Mouse (Mus musculus): ENCODE results near the gene Ctnnd2. TPM values are rescaled to one million over a fixed set of nuclear protein-coding genes. Genes with fewer than 3 reads are reported as not detected.
"Not testable (repeated sequence)": the region's sequence is repeated elsewhere in the genome, so short reads cannot be mapped to it uniquely, and the experiment has no call there.

Gene Ctnnd2
- polyA plus RNA-seq (2017; shearing (Covaris generic)): under 1 TPM in 1 of 2 experiments, not detected in 1; 0.71 TPM

DNA sequence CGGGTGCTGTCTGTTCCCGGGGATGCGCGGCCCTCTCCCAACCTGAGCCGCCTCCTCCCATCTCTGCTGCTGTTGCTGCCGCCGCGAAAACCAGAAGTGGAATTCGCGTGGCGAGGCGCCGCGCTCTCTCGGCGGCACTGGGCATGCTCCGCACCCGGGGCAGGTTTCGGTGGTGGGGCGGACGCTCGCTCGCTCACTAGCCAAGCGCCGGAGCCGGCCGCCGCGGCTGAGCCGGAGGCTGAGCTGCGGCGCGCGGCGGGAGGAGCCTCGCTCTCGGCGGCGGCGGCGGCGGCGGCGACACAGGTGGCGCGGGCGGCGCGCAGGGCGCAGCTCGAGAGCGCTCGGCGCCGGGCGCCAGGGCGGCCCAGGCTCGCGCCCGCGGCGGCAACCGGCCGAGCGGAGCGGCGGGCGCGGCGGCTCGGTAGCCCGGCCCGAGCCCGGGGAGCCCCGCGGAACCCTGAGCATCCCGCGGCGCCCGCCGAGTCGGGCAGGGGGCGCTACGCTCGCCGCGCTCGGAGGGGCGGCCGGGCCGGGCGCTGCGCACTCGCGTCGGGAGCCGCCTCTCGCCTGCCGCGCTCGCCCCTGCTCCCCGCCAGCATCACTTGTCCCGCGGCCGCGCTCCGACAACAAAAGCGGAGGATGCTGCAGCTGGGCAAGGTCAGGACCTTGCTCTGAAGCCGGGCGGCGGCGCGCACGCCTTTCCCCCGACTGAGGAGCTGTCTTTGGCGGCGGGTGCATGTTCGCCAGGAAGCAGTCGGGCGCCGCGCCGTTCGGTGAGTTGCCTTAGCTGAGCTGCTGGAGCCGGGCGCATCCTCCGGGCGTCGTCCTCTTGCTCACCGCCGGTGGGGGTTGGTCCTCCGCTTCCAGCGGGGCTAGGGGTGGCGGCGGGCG is at the start of gene Ctnnd2:
Gene Ctnnd2 (plus strand): TSS at position 203 of the 891 bp plus-strand sequence.
- no peak for ATAC-seq

DNA sequence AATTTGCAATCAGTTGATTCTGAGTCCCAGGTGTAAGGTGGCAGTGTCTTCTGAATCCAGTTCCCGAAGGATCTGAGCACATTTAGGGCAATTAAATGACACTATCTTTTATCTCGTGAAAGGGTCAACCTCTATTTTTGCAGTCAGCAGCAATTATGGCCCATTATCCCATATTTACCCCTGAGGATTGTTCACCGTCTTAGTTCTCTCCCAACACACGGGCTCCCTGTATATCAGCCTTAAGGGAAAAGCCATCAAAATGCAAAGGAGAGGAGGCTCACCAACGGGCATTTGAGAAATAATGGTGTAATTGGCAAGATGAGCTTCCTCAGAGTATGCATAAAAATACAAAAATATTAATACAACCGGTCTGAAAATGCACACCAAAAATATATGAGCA is 41.7 kb upstream of the Ctnnd2 start:
- no peak for ATAC-seq

DNA sequence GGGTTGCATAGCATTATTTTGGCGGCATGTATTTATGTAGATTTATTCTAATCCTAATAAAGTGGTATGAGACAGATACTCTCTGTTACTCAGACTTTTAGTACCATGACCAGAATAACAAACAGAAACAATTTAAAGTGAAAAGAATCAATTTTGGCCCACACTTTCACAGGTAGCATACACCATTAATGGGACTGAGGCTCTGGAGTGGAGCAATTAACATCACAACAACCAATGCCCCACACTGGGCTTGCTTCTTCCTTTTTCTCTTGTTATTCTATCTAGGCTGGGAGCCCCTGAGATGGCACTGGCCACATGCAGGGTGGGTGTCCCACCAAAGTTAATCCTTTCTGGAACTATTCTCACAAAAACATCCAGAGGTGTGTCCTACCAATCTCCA is 32.8 kb upstream of the Ctnnd2 start:
- not testable (repeated sequence) for ATAC-seq

DNA sequence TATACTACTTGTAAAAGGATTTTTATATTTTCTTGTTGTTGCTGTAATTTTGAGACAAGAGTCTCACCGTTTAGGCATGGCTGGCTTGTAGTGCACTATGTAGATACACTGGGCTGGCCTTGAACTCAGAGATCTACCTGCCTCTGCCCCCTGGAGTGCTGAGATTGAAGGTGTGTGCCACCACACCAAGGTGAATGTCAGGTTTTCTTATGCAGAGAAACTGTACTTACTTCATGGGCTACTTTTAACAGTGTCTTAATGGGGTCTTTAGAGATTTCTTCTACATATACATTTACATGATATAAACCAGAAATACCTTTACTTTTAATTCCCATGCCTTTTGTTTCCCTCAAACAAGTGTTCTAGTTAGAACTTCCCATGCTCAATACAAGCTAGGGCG is 27.0 kb upstream of the Ctnnd2 start:
- ATAC-seq: no peak

DNA sequence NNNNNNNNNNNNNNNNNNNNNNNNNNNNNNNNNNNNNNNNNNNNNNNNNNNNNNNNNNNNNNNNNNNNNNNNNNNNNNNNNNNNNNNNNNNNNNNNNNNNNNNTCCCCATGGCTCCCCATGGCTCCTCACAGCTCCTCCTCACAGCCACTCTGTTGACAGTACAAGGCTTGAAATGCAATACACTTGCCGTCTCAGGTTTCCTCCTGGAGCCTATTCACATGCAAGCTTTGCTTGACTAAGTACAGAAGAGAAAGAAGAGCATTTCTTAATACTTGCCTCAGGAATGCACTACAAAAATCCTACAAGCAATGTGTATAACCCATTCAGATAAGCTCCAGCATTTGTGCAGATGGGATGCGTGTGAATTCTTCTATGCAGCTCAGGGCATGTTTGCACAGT is 20.2 kb upstream of the Ctnnd2 start:
- ATAC-seq: no peak

DNA sequence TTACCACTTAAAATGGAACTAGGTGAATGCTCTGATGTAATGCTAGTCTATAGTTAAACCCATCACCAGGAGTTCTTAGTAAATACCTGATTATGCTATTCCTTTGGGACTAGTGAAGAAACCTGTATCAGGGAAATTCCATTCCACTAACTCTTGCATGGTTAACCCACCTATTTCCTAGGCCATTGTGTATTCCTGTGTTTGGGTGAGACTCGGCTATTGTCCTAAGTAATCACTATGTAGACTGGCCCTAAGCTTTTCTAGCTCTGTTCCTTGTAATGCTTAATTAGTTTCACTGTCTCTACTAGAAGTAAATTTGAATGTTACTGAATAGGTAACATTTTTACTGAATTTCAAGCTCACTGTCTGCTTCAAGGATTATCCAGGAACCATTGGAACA is 14.4 kb upstream of the Ctnnd2 start:
- no peak for ATAC-seq

DNA sequence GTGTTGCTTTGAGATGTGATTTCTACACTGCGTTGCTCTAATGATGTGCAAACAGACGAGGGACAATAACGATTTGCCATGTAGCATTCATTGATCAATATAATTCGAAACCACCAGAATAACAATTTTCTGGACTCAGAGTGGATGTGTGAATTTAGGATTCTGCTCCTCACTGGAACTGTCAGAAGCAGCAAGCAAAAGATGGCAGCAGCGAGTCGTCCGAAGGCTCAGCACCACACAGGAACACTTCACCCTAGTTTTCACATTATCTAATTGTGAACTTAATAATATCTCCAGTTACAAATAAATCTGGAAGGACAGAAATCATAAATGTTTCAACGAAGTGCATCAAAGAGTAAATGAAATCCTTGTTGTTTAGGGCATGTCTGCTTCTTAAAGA is 2.4 kb upstream of the Ctnnd2 start:
- no peak for ATAC-seq

DNA sequence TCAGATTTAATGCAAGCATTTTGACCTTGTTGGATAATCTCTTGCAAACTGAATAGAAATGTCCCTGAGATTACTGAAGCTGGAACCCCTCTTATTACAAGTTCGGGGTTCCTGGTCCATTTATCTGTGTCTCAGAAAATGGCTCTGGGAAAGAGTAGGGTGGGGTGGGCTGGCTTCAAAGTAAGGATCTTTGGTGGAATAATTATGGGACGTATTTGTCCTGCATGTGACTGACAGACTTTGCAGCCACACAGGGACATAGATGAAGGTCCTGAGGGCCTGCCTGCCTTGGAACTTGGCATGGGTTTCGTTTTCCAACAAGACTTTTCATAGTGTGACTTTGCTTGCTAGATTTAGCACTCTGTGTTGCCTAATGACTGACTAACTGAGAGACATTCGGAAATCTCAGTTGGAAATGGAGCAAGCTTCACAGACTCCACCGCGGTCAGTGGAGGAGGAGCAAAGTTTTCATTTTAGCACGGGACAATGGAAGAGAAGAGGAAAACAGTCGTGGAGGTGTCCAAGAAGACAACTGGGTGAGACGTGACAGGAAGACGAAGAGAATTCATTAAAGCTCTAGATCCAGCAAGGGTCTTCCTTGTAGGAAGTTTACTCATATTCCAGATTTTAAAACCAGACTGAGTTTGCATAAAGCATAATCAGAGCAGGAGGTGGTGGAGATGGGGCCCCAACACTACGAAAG is 749 bp upstream of the Ctnnd2 start:
- ATAC-seq: no peak

DNA sequence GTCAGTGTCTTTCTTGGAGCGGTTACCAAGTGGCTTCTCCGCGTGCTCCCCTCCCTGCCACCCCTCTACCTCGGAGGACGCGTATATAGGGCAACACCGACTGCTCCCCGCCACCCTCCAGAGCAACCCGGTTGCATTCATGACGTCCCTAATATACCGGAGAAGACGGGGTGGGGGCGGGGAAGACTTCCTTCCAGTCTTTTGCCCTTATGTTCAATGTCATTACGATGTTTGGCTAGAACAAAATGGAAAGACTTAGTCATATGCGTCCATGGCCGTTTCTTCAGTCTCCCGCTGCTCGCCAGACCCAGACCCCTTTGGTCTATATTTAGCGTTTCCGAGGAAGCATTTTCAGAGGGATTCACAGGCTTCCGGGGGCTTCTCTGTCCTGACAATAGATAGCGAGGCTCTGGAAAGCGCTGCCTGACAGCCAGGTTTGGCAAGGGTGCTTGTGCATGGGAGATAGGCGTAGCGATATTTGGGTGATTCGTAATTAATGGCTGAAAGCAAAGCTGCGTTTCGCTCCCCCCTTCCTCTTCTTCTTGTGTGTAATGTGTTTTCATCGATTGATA is 1.1 kb downstream of the Ctnnd2 start:
- ATAC-seq: no peak

DNA sequence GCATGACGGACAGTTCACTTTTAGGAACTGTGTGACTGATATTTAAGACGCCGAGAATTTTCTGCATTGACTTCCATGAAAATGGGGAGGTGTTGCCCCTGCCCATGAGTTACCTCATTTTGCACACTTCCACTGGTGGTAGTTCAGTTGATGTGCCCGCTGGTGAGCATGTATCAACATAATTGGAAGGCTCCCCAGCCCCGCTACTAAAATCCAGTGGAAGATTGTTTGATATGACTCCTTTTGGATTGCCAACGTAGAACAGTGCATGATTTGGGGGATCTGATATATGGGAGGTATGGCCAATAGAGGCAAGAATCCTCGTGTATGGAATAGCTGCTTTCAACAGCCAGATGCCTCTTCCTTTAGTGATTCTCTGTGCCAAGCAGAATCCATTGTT is 1.9 kb downstream of the Ctnnd2 start:
- no peak for ATAC-seq

DNA sequence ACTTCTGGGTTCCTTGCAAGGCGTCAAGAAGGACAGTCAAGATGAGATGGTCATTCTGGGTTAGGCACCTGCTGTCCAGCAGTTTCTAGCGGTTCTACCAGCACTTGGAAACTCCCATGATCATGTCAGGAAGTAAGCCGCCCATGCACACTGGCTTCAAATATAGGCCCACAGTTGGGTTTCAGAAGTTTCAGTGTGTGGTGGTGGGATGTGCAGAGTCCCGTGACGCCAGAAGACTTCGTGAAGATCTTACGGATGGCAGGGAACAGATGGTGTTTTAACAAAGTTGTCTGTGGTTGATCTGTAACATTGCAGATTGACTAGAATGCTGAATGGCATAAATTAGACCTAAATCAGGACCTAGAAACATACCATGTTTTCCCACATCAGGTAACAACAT is 11.6 kb downstream of the Ctnnd2 start:
- ATAC-seq: no peak

DNA sequence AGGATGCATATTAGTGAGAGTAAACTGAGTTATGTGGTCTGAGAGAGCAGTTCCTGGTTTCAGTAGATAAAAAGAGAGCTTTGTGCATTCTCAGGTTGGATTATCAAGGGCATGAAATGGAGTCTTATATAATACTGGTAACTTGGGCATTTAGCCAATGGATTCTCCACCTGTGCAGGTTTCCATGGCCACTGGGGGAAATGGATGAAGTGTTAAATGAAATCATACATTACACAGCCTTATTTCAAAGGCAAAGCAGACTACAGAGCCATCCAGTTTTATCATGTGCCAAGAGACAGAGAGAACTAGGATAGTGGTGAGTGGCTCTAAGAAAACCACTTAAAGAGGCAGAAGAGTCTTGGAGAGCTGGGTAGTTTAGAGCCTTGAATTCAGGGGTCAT is 18.5 kb downstream of the Ctnnd2 start:
- no peak for ATAC-seq

DNA sequence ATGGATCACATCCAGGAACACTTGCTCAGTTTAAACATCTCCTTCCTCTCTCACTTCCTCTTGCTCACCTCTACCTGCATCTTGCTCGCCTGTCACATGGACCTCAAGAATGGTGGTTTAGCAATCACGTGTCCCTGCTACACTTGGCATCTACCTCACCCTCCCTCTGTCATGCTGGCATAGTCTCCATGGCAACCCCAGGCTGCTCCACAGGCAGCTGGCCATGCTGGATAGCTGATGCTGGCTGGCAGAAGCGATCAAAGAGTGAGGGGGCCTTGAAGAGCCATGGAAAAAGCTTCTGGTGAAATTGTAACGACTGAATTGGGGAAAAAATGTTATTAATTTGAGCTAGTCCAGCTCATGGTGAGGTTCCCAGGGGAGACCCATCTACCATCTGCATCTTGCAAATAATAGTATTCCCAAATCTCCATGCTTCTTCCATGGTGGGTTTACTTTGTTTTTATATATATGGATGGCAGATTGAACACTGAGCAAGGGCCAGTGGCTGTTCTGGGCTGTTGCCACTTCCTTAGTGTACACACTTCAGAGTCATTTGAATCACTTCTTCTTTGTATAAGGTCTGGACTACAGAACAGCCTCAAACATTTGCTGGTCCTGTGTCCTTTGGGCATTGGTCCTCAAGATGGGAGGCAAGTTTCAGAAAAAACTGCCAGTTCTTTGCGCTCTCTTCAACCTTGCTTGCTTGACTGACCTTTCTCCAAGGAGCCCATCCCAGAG is 19.7 kb downstream of the Ctnnd2 start:
- no peak for ATAC-seq

DNA sequence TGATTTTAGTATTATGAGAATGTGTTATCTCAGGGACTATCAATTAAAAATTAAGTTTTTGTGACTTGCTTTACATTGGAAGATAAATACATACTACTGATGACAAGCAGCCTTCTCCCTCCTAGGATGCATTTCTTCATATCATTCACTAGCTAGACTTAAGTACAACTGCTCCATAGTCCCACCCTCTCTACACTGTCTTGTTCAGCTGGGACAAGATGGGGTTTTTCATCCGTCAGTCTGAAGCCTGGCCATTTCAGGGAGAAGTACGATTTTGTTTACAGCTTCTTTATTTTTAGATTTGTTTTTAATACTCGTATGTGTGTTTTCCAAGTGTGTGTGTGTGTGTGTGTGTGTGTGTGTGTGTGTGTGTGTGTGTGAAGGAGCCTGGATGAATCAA is 26.0 kb downstream of the Ctnnd2 start:
- ATAC-seq: no peak

DNA sequence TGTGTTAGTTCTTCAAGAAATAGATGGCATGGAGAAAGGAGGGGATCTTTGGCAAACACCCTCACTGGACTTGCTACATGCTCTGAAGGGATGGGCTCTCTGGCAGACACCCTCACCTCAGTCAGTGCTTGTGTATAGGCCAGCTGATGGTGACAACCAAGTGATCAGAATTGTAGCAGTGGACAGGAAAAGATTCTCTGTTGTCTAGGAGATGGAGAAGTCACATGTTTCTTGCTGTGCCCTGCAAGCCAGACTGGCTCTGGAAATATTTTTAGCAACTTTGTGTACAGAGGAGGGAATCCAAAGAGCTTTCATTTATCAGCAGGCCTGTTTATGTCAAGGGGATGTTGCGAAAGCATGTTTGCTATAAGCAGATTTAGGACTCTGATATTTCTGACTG is 27.4 kb downstream of the Ctnnd2 start:
- no peak for ATAC-seq

DNA sequence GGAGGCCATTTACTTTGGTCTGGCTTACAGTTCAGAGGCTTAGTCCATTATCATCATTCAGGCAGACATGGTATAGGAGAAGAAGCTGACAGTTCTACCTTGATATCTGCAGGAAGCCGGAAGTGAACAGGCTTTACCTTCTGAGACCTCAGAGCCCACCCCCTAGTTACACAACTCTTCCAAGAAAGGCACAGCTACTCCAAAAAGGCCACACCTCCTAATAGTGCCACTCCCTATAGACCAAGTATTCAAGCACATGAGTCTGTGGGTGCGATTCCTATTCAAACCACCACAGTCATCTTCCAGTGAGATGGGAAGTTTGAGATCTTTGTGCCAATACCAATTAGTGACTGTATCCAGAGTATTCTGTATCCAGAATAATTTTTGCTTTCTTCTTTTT is 28.8 kb downstream of the Ctnnd2 start:
- no peak for ATAC-seq

DNA sequence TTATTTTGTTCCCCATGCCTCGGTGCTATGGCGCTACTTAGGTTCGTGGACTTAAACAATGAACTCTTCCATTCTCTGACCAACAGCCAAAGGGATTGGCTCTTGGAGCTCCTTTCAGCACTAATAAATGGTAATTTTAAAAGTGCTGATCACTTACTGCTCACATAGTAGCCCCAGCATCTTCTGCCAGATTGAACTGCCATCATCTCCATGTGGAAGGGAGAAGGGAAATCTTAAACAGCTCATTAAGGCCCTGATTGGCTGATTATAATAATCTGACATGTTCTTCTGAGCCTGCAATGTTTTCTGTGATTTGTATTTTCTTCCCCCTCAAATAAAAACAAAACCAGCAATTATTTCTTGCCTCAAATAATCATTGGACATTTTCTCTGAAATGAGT is 29.2 kb downstream of the Ctnnd2 start:
- no peak for ATAC-seq

DNA sequence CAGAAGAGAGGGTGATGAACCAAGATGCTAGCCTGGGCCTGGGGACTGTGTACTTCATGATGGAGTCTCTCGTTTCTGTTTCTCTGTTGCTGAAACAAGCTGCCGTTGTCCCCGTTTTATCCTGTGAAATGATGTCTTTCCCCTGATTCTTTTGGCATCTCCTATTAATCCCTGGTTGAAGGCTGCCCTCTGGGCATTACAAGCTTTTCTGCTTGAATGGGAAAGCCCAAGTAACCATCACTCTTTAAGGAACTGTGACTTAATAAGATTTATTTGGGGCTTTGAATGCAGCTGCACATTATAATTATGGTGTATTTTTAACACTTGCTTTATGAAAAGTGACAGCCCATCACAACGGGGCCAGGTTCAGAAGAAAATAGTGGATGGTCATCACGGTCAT is 40.4 kb downstream of the Ctnnd2 start:
- no peak for ATAC-seq

DNA sequence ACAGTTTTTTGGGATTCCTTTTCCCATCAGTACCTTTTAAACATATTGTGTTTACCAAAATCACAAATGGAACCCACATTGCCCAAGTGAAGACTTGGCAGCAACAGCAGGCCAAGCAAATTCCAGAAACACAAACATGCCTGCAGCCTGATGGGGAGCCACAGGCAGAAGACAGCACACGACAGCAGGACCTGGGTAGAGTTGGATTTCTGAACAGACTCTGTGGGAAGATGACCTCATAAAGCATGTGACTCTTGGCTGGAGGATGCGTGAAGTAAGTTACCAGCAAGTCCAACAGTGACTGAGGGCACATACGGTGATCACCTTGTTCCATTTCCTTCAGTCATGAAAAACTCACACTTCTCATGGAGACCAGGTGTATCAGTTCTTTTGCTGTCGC is 43.5 kb downstream of the Ctnnd2 start:
- no peak for ATAC-seq

DNA sequence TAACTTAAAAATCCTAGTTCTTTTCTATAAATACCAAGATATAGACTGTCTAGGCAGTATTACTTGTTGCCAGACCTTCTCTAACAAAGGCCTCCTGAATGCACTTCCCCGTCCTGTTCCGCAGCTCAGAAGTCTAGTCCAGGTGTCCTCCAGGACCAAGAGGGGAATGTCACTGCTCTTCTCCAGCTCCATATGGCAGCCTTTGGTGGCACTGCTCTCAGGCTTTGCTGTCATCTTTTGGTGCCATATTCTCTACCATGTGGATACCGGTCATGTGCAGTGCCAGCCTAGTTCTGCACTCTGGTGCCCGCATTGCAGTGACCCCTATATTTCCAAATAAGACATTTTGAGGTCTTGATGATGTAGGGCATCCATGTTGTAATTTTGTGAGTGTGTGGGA is 56.7 kb downstream of the Ctnnd2 start:
- no peak for ATAC-seq

DNA sequence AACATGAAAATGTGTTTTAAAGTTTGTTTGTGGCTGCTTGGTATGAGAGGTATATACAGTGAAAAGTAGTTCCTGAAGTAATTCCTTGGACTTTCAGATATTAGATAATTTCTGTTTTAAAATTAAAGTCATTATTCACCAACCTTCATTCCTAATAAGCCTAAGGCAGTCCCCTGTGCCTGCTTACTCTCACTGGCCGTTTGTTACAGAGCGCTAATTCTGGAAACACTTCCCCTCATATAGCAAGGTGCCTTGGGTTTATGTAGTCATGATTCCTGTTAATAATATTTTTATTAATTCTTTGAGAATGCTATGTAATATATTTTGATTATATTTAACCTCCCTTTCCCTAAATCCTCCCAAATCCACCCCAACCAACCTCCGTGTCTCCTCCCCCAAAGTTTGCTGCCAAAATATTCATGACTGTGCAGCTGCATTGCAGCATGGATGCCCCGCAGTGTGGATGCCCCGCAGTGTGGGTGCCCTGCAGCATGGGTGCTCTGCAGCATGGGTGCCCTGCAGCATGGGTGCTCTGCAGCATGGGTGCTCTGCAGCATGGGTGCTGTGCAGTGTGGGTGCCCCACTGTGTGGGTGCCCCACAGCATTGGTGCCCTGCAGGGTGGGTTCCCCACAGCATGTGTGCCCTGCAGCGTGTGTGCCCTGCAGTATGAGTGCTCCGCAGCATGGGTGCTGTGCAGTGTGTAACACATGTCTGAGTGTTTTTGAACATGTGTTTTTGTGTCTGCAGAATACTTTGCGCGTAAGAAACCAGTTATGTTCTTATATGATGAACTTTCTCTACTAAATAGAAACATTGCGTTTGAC is 63.0 kb downstream of the Ctnnd2 start:
- ATAC-seq: no peak

DNA sequence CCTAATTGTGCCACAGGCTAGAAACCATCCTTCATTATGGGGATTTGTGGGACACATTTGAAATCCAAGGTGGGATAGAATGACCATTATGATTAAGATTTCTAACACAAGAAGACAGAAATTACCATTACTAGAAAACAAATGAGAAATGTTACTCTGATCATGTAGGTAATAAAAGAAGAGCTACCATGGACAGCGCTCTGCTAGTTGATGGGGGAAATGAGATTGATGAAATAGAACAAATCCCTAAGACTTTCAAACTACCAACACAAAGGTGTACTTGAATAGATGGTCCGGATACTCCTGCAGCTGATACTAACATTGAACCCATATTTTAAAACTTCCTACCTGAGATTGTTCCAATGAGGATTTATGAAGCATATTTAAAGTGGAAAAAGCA is 68.5 kb downstream of the Ctnnd2 start:
- no peak for ATAC-seq

Measured in activated CD4-positive, CD25-positive, alpha-beta regulatory T cell, adult 4 months (primary cell).